Mouse (Mus musculus) CD4-positive, CD25-positive, alpha-beta regulatory T cell, adult 4 months (primary cell): ENCODE results near the gene Grm8. TPM values are rescaled to one million over a fixed set of nuclear protein-coding genes. Genes with fewer than 3 reads are reported as not detected.

Experiments
- ATAC-seq: one replicate; pipeline ENCODE4 v1.8.0; 2017
- polyA plus RNA-seq, 2 experiments: library from polyadenylated mRNA; unstranded; fragments of 100-300 nt; shearing (Covaris generic); gene quantifications; one replicate each; pipeline ENCODE4 v1.2.1; 2017

Gene Grm8
- polyA plus RNA-seq, 2 experiments from 2014 or later, result 0.51 TPM; not detected in 1

DNA sequence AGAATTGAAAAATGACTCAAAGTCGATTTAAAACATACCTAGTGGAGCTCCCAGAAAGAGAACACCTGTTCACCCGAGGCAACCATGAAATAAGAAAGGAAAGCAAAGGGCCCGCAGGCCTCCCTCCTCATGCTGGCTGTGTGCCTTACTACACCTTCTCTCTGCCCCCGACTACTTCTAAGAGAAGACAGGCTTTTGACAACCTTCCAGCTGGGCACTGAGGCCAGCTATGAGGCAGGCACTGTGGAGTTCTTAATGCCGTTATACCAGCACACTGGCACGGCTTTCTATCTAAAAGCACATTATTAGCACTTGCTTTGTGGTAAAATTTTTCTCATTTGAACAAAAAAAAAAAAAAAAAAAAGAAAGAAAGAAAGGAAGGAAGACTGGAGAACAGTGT, 589.5 kb downstream of the Grm8 start:
- no peak for ATAC-seq

DNA sequence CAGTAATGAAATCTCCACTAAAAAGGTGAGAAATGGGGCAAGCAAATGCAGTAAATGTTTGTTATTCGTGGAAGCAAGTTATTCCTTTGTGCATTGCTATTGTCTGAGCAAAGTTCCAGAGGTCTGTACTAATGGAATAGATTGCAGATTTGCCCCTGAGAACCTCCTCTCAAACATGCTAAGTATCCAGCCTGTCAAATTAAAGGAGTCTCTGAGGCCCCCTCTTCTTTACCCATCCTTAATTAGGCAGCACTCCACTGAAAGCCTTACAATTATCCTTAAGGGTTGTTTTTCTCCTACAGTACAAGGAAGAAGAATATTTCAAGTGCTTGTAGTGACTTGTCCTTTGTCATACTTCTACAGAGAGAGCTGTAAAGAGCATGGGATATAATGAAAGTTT, 617.4 kb downstream of the Grm8 start:
- no peak for ATAC-seq

DNA sequence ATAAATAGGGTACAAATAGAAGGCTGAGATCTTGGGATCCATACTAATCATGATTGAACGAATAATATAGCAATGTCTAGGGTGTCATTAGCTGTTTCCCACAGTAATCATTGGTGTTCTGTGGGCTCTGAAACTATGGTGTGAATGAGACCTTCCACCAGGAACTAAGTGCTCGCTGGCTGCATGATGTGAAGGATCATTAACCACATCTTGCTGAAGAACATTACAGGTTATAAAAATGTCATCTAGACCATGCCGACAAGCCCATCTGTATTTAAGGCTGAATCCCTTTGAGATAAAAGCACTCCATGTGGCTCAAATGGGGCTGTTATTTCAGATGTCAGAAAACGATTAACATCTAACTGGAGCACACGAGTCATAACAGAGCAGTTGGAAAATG, 674.0 kb downstream of the Grm8 start:
- no peak for ATAC-seq

DNA sequence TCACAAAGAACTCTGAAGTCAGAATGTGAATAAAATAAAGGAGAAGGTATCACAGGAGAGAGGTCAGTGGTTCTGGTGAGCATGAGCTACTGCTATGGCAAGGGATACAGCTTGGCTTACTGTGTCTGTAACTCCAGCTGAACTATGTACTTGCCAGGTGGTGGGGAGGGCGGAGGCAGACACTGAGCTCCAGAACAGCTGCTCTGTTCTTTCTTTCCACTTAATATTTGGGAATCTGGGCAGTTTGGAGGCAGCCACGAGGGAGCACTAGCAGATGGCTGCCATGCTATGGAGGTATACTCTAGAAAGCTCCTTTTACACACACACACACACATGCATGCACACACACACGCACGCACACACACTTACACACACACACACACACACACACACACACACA, 726.5 kb downstream of the Grm8 start:
- ATAC-seq, result no peak

DNA sequence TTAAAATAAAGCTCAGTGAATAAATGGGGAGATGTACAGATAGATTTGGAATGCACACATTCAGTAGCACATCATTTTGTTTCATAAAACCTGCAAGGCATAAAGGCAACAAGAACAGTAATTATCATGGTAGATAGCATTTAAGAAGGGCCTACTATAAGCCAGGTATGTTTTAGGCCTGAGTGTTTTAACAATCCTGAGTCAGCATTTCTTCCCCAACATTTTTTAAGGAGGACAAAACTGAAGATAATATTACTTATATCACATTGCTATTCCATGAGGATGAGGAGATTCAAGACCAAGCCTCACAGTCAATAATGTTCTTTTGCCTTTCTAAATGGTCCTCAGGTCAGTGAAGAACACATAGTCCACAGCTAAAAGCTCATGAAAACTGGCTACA, 762.6 kb downstream of the Grm8 start:
- no peak for ATAC-seq

DNA sequence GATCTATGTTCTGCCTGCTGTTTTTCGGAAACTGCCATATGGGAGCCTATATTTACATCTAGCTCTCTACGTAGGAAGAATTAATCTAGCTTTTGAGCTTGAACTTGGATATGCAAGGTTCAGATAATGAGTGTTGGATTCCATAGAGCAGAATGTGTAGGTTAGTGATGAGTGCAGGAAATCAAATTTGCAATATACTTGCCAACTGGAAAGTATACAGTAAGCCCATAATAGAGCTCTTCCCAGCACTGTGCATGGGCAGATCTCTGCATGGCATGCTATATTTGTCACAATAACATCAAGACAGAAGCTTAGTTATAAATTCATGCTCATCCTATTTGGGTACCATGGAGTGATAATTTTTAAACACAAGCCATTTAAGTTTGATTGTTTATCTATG, 763.9 kb downstream of the Grm8 start:
- ATAC-seq, result no peak

DNA sequence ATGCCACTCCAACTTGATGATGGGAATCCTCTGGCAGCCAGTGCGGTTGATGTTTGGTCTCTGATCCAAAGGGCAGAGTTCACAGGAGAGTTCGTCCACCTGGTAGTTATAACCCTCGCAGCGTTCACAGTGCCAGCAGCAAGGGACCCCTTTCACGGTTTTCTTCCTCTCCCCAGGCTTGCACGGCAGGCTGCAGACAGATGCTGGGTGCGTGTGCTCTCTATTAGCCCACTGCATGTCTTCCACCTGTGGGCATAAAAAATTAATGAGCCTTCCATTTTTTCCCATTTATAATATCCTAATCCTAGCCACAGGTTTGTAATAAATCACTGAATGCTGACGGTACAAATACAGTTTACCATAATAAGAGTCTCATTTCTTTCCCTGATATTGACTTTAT, 771.2 kb downstream of the Grm8 start:
- ATAC-seq, result no peak

DNA sequence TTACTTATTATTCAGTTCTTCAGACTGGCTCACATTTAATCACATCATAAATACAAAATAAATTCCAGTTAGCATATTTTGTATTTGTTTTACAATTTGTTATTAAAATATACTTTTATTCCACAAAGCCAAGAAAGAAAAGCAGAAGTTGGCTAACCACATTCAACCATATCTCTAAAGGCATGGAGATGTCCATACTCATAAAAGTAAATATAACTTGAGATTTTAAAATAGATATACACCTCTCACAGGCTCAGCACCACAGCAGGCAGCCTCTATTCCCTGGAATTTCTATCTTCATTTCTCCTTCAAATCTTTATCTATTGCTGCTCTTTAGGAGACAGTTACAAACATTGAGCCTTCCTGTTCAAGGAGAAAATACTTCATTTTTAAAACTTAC, 774.5 kb downstream of the Grm8 start:
- no peak for ATAC-seq

DNA sequence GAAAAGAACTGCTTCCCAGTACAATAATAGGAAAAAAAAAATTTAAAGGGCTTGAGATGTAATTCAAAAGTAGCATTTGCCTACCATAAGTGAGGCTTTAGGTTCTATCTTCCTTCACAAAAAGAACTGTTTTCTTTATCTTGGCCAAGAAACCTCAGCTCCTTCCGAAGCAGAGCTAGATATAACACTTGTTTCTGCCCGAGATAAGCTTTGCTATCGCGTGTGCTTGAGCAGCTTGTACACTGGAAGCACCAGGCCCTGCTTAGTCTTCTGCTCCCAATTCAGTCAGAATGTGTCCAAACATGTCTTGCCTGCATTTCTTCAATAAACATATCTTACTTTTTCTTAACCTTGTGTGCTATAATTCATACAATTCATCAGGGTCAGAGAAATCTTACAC, 783.8 kb downstream of the Grm8 start:
- ATAC-seq, result no peak

DNA sequence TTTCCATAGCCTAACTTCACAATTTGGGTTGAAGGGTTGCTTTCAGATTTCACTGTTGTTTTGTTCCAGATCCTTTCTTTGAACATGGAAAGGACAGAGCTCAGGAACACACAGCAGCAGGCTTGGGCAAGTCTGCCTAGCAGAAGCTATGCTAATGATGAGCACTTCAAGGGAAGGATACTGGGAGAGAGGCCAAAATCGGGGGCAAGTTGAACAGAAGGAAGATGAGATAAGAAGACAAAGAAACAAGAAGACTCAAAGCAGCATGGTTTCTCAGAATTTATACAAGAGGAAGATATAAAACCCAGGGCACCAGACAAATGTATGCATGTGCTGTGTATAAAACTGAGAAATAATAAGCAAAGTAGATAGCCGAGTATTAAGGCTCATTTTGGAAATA, 786.7 kb downstream of the Grm8 start:
- ATAC-seq, result no peak

DNA sequence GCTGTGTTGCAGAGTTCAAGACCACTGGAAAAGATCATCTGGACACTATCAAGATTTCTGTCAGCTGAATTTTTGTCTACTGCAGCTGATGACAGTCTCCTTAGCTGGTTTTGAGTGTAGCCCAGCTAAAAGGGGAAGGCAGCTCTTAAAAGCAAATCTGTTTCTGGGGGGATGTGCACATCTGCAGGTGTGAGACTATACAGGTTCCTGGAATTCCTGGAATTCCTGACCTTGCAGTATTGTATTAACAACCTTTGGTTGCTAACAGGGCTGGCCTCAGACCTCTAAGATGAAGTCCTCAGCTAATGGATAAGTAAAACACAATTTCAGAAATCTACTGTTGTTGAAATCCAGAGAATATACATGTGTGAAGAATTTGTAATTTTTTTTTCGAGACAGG, 788.7 kb downstream of the Grm8 start:
- ATAC-seq, result no peak

DNA sequence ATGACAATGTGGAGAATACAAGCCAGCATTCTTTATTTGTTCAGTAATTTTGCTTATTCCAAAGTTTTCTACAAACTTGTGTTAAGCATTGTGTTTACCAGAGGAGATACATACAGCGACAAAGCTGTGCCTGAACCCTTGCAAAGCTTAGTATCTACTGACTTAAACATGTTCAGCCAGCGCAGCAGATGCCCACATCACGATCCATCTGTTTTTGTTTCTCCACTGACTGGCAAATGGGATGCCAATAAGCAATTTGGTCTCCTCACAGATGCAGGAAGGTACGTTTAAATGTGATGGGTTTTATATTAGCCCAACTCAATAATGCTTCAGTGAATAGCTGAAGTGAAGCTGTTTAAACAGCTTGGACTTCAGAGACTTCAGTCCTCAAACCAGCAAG, 794.8 kb downstream of the Grm8 start:
- ATAC-seq, result no peak

DNA sequence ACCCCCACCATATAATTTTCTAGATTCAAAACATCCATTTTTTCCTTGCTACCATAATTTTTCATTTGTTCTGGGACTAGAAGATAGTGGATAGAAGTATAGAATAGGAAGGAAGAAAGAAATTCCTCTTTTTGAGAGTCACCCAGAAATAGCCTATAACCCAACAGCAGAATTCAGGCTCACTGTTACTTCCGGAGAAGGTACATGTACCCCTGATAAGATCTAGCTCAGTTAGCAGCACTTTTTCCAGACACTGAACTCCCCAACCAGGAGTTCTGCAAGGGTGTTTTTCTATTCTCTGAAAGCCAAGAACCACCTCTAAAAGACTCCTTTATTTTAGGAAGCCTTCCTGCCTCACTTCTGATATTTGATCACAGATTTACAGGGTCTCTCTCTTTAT, 816.4 kb downstream of the Grm8 start:
- no peak for ATAC-seq

DNA sequence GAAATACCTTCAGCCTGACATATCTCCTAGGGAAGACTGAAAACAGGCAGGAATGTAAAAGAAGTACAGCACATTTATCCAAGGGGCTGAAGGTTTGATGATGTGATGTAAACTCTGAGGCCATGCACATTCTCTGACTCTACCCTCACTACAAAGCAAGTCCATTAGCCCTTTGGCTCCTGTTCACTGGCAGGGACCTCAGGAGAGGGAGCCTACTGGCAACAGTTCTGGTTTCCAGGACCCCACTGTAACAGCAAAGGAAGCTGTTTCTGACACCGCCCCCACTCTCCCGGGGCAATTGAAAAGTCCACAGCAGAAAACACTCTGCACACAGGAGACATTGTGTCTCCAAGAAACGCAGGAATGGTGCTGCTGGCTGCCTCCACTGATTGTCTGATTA, 817.6 kb downstream of the Grm8 start:
- ATAC-seq, result no peak

DNA sequence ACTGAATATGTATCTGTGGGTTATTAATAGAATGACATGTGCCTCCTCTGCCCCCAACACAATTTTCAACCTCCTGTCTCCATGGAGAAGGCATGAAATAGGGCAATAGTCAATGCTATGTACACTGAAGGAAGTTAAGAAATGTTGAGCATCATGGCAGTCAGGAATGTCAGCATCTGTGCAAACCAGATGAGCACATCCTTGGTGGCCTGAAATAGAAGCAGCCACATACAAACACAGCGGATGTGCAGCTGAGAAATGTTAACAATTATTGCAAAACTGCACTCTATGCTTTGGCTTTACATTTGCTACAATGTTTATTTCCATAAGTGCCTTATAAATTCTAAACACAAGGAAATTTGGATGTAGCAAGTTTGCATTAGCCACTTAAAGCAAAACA, 819.0 kb downstream of the Grm8 start:
- no peak for ATAC-seq

DNA sequence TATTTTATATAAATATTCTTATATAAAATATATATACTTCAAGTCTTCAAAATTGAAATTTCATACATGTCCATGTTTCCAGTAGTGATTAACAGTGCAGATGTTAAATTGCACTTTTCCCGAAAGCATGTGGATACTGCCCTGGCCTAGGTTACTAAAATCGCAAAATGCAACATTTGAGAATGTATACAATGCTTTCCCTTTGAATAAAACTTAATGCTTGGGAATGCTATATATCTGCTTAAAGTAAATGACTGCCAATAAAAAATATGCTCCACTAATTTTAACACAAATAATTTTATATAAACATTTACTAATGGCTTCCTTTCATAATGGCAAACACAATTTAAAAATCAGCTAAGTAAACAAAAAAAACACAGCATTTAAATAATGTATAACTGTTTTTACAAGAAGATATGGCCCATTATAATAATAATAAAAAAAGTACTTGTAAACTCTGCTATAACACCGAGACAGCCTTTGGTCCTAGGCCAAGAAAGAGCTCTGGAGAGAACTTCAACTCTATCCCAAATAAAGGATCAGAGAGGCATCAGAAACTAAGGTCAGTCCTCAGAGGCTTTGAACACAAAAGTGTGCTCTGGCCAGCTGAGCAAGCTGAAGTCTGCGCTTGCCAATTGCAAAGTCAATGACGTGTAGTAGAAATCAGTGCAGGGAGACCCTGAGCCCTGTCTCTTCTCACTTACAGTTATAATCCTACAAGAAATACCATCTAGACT, 820.5 kb downstream of the Grm8 start:
- ATAC-seq, result no peak

DNA sequence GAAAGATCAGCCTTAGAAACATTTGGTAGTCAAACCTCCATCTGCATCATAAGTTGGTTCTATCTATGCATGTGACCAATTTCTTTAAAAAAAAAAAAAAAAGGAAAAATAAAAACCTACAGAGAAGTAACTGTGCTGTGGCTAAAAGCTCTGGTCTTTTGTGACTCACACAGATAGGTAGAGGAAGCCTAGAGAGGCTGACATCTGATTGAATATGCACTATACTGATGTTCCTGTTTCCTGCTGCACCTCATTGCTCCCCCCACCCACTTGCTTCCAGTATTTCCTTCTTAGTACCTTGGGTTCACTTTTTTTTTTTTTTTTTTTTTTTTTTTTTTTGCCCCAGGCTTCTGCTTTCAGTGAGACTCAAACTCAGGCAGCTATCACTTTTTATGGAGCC, 824.6 kb downstream of the Grm8 start:
- ATAC-seq, result no peak

DNA sequence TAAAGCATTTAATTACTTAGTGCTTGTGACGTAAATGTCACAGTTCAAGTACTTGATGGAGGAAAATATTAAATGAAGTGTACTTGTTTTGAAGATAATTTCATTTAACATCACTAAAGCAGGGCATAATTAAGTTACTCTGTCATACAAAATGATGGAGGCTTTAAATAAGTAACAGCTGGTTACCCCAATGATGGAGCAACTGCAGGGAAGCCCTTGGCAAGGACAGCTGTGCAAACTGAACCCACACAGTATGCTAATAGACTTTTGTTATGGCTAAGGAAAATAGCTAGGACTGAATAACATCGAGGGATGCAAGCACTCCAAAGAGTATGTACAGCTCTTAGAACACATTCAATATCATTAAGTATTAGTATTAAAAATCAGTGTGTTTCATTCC, 829.6 kb downstream of the Grm8 start:
- ATAC-seq, result no peak

DNA sequence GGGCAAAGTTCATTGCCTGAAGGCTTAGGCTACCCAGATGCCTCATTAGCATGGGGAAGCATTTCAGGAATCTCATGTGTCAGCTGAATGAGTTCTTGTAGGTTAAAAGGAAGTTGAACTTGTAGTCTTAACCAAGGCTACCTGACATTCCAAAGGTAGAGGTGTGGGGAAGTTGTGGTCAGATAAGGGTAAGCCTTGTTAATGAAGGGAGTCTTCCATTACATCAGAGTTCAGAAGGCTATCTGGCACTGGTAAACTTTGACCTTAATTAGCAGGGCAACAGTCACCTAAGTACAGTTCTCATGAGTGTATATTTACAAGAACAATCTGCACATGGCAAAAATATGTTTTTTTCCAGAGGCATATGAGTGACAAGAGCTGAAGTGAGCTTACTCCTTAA, 870.0 kb downstream of the Grm8 start:
- no peak for ATAC-seq

DNA sequence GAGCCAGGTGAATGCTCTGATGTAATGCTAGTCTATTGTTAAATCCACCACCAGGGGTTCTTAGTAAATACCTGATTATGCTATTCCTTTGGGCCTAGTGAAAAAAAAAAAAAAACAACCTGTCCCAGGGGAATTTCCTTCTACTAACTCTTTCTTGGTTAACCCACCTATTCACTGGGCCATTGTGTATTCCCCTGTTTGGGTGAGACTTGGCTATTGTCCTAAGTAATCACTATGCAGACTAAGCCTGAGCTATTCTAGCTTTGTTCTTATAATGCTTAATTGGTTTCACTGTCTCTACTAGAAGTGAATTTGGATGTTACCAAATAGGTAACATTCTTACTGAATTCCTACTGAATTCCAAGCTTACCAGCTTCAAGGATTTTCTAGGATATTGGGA, 872.4 kb downstream of the Grm8 start:
- no peak for ATAC-seq

DNA sequence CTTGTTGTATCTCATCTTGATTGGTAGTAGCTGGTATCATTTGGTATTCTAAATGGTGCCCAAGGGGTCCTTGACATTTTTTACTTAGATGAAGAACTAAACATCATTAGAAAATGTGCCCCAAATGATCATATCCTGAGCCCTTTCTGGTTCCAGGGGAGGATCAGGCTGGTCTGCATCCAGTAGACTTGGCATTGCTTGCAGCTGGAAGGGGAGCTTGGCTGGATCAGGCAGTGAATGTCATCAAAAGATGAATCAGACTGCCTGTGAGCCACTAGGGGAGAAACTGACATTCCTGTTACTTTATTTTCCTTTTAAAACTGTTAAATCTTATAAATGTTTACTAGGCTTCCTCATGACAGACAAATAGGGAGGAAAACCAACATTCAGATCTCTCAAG, 894.6 kb downstream of the Grm8 start:
- no peak for ATAC-seq

DNA sequence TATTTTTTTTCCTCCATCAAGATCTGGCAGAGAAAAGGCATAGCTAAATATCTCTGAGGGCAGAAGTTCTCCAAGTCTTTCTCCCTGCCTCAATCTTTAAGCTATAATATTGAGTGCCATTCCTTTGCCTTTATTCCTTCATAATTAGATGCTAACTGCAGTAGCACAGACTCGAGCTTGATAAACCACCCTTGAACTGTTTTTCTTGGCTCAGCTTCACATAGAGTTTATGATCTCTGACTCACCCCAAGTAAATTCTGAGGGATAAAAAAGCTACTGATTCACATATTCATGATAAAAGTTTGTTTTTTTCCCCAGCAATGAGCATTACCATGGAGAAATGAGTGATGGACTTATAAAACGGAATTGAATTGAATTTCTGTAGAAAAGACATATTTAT, 895.0 kb downstream of the Grm8 start:
- ATAC-seq, result no peak
